Mouse (Mus musculus): ENCODE measurements around the gene Wdr83os.

Gene Wdr83os

DNA sequence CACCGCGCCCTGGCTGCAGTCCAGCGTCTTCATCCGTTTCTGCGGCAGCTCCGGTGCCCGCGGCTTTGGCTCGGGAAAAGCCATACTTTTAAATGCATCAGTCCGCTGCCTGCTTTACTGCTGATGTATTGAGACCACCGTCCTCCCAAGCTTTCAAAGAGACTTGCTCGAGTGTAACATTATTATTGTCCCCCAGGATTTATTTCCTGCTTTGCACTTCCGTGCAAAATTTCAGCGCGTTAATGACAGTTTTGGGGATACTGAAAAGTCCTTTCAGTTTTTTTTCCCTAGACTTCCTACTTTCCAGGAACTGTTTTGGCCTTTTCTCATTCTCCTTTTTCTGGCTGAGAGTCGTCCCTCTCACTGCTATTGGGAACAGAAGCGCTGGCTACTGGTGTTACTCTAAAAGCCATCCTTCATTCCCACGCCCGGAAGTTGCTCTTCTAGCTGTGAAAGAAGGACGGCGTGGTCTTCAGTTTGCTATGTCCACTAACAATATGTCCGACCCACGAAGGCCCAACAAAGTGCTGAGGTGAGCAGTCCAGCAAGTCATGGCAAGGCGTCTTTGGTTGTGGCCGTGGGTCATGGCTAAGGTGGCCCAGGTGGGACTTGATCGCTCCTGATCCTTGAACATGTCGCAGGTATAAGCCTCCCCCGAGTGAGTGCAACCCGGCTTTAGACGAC lies at the start of gene Wdr83os:
Wdr83os (plus strand) TSS at position 209 of the 684 bp plus-strand sequence.
- peak; percentile 50 to 70 for DNase-seq

GRCm38 (mm10) chr8:85032622-85033311 lies 47.8 kb upstream of the Wdr83os start:
- DNase-seq = no peak

- no peak for DNase-seq
Observed at GRCm38 (mm10) chr8:85033867-85034266, 46.7 kb upstream of the Wdr83os start.

GRCm38 (mm10) chr8:85034764-85035163 lies 45.8 kb upstream of the Wdr83os start:
- peak; percentile 66 to 67 for DNase-seq

DNA sequence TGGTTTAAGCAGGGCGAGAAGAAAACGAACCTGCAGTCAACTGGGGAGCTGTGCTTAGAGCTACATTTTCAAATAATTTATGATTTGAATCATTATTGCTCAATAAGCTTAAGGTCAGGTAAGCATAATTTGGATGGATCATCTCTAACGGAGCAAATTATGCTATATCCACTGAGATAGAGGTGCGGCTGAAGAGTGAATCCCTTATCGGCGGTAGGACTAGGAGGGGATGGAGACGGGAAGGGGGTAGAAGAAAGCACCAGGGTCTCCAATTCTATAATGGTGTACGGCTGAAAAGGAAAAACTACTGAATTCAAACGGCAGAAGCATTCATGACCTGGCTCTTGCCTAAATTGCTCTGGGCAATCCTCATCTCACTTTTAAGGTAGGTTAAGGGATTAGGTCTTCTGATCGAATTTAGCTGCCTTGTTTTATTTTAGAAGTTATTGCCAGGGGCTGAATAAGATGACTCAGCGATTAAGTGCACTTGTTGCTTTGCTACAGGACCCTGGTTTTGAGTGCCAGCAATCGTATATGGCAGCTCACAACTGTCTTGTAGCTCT lies 45.3 kb upstream of the Wdr83os start:
- no peak for DNase-seq

GRCm38 (mm10) chr8:85035728-85036310 lies 44.7 kb upstream of the Wdr83os start:
- DNase-seq = no peak

GRCm38 (mm10) chr8:85036381-85036717 lies 44.2 kb upstream of the Wdr83os start:
- DNase-seq = no peak

DNA sequence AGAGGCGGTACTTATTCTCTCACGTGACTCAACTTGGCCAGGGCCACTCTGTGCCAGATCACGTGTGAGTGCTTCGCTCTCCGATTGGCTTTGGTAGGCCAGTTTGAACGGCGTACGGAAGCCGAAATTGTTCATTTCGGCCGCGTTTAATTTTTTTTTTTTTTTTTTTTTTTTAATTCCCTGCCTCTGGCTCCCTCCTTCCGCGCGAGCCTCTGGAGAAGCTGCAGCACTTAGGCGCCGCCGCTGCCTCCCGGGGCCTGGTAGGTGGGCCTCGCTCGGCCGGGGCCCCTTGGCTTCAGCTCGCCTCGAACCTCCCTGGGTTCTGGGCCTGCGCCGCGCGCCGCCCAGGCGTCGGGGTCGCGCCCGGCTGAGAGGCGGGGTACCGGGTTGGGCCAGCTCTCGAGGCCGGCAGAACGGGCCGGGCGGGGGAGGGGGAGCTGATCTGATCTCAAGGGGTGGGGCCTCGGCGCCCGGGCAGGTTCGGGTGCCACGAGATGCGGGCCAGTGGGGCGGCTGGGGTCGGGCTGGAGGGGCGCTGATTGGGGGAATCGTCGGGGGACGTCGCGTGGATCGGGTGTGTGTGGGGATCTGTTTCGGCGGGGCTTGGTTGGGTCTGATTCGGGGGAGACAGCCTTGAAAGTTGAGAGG lies 43.7 kb upstream of the Wdr83os start, which contains the start of gene Tnpo2:
Tnpo2 (plus strand) TSS at position 198 of the 648 bp plus-strand sequence.
- peak; percentile 91 to 94 for DNase-seq

- no peak for DNase-seq
Observed at GRCm38 (mm10) chr8:85037366-85037680, 43.2 kb upstream of the Wdr83os start.

DNA sequence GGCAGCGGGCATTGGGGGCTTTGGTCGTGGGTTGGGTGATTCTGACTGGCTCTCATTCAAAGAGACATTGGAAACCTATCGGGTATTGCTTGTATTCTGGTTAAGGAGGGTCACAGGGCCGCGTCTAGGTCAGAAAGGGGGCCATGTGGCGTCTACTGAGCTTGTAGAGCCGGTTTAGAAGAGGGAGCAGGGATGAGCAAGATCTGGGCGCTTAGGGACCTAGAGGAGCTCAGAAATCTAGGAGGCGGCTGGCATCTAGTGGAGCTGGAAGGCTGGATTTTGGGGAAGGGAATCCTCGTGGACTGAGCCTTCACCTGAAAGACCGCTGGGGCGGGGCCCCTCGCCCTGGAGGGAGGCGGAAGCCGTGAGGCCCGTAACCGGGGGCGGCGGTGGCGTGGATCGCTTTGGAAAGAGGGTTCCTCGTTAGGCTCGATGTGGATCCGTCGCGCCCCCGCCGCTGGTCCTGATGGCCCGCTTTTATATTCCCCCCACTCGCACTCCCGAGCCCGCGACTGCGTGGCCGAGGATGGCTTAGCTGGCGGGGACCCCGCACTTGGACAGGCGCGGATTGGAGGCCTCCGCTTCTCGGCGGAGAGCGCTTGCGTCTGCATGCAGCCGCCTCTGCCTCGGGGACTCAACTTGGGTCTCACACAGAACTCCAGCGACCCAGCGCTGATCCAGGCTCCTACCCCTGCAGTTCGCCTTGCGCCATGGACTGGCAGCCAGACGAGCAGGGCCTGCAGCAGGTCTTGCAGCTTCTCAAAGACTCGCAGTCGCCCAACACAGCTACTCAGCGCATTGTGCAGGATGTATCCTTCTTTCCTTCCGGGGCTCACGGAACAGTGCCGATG lies 42.6 kb upstream of the Wdr83os start:
- DNase-seq = peak; percentile 36 to 39

GRCm38 (mm10) chr8:85043619-85044018 lies 36.9 kb upstream of the Wdr83os start:
- no peak for DNase-seq

- no peak for DNase-seq
Observed at GRCm38 (mm10) chr8:85057367-85057766, 23.2 kb upstream of the Wdr83os start.

DNA sequence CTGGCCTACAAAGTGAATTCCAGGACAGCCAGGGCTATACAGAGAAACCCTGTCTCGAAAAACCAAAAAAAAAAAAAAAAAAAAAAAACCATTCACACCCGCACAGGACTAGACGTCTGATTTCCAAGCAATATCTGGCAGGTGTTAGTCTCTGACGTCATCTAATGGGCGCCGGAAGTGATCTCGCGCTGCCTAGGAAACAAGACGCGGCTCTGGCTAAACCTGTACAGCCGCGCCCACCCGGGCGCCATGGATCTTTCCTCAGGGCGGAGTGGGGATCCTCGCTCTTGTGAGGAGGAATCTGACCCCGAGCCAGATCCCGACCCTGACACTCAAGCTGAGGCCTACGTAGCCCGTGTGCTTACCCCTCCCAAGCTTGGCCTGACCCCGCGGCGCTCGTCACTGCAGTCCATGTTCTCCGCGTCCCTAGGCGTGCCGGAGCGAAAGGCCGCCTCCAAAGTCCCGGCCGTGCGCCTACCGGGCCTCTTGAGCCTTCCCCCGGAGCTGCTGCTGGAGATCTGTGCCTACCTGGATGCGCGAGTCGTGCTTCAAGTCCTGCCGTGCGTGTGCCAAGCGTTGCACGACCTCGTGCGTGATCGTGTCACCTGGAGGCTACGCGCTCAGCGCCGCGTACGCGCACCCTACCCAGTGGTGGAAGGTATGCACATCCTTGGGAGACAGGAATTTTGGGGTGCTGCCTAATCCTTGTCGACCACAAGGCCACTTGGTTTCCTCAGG lies 20.5 kb upstream of the Wdr83os start, which contains the start of gene Fbxw9:
Fbxw9 (plus strand) TSS at position 177 of the 738 bp plus-strand sequence.
- DNase-seq = peak; percentile 90 to 95

- no peak for DNase-seq
Observed at GRCm38 (mm10) chr8:85062603-85063002, 17.9 kb upstream of the Wdr83os start.

- no peak for DNase-seq
Observed at GRCm38 (mm10) chr8:85065213-85065612, 15.3 kb upstream of the Wdr83os start.

GRCm38 (mm10) chr8:85067155-85067554 lies 13.4 kb upstream of the Wdr83os start:
- no peak for DNase-seq

DNA sequence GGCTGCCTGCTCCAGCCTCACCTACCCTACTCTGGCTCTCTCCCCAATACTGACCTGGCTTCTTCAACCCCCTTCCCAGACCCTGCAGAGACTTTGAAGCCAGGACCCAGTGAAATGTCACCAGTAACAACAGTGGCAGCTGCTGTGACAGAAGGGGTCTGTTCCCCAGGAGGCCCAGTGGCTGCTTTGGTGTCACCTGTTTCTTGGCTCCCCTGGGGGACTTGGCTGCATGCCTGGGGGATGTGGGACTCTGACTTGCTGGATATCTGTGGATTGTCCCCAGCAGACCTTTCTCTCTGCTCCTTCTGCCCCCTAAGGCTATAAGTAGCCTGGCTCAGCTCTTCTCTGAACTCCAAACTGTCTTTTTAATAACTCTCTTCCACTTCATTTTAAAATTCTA lies 12.6 kb upstream of the Wdr83os start, which contains the start of gene Gm5741:
Gm5741 (minus strand) TSS at position 1 of the 400 bp plus-strand sequence.
- DNase-seq = no peak

GRCm38 (mm10) chr8:85071041-85071440 lies 9.5 kb upstream of the Wdr83os start:
- no peak for DNase-seq

DNA sequence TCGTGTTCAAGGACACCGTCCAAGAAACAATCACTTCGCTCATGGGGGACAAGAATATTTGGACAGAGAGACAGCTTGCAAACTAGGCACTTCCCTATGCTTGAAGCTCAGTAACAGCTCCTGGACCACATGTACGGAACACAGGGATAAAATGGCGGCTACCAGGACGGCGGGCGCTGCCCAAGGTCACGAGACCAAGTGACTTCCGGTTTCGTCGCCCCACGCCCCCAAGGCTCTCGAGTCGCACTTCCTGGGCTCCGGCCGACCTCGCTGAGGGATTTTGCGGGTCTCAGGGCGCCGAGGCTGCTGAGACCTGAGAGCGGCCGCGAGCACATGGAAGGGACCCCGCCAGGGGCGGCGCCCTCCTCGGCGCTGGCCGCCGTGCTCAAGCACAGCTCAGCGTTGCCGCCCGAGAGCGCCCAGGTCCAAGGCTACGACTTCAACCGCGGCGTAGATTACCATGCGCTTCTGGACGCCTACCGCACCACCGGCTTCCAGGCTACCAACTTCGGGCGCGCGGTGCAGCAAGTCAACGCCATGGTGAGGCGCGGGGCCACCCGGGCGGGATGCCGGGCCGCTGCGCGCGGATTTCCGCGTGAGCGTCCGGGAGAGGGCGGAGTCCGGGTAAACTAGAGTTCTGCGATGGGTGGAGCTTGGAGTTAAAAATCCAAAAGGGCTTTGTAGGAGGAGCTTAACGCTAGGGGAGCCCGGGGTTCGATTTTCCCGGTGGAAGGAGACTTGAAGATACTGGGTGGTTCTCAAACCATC lies 8.8 kb upstream of the Wdr83os start, which contains the start of gene Dhps:
Dhps (plus strand) TSS at position 244 of the 768 bp plus-strand sequence.
- peak; percentile 88 to 90 for DNase-seq

DNA sequence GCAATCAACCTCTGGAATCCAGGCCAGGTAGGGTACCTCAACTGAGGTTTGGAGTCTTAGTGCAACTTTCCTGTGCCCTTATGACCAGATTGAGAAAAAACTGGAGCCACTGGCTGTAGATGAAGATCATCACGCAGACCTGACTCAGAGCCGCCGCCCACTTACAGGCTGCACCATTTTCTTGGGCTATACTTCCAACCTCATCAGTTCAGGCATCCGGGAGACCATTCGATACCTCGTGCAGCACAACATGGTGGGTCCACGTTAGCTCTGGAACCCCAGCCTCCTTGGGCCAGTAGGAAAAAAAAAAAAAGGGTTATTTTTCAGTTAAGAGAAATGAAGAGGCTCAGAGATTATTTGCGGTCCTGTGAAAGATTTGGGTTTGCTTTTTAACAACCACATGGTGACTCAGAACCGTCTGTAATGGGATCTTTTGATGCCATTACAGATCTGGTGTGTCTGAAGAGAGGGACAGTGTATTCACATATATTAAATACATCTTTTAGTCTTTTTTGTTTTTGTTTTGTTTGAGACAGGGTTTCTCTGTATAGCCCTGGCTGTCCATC lies 8.1 kb upstream of the Wdr83os start:
- DNase-seq = no peak

All from cerebellum, postnatal 36 days (tissue).